In the genomic region with DNA sequence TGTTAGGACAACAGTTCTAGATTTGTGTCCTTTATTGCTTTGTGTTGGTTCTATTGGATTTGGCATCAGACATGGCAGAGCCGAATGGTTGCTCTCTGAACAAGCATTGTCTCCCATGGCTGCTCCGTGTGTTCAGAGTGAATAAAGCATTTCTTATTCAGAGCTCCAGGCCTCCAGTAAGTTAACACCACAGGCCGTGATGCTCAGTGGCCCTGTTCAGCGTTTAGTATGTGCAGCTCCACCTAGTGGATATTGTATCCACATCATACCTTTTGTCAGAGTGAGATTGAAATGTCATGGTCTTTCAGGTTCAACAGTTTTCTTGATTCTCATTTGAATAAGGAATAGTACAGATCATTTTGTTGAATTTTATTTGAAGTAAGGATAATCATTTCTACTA, we compare ENCODE assay signal across 8 mouse cellular contexts. TPM values are rescaled to one million over a fixed set of nuclear protein-coding genes. Genes with fewer than 3 reads are reported as not detected.
DNase-seq lines count a peak whose midpoint lies in the region; ATAC-seq and TF ChIP-seq lines count a peak whose summit lies in the region.

No protein-coding gene starts in this region.

- no peak overlapping the region for H3K9ac ChIP-seq in MEL (ENCODE audit: control insufficient read depth, low read depth, low read length, poor library complexity, severe bottlenecking)
- H3K9ac ChIP-seq in hindbrain, embryonic 14.5 days: no peak overlapping the region
- H3K9ac ChIP-seq in liver, embryonic 14.5 days (replicated peaks): no peak overlapping the region

- H3K27ac ChIP-seq in MEL (ENCODE audit: control insufficient read depth, low read depth, low read length): no peak overlapping the region
- no peak overlapping the region for H3K27ac ChIP-seq in hindbrain, embryonic 14.5 days
- H3K27ac ChIP-seq in liver, embryonic 14.5 days: no peak overlapping the region

- no peak for TF ChIP-seq EP300 in MEL (IDR thresholded peaks at IDR 0.05; ENCODE audit: low read depth in 1 of 2, low read length in 2 of 2)
- TF ChIP-seq EP300 in liver, embryonic 14.5 days (IDR thresholded peaks at IDR 0.05; ENCODE audit: low read depth): no peak

- no peak overlapping the region for H3K4me2 ChIP-seq in hindbrain, embryonic 14.5 days (replicated peaks)
- H3K4me2 ChIP-seq in liver, embryonic 14.5 days (ENCODE audit: low read depth): no peak overlapping the region

- no peak for DNase-seq in cerebellum, postnatal 4 days (ENCODE audit: low spot score in 2 of 2)
- peak; percentile 79 for DNase-seq in MEL (ENCODE audit: low read depth, low spot score)
- peak; percentile 31 for DNase-seq in cerebellum, postnatal 36 days
- peak; percentile 46 for DNase-seq in hindbrain, embryonic 14.5 days (ENCODE audit: low spot score)
- peak in 2 of 3 experiments; percentile 20 to 24 for DNase-seq in liver, embryonic 14.5 days (ENCODE audit: low read depth in 3 of 3, low spot score in 3 of 3)
- no peak for DNase-seq in gastrocnemius, adult 8-10 months (ENCODE audit: low spot score in 2 of 2)

- peak; percentile 70; the same call in 1 of the 2 replicates for ATAC-seq in cerebellum, adult (ENCODE audit: insufficient number of reproducible peaks, low FRiP score, low TSS enrichment)
- peak; percentile 70; the same call in 1 of the 2 replicates for ATAC-seq in hindbrain, embryonic 14.5 days (ENCODE audit: low FRiP score)
- ATAC-seq in liver, embryonic 14.5 days (ENCODE audit: insufficient read depth): peak; percentile 44; the same call in 1 of the 2 replicates
- peak; percentile 93; the same call in 1 of the 2 replicates for ATAC-seq in neutrophil, adult 5-6 weeks (ENCODE audit: extremely low read depth, insufficient number of reproducible peaks, low FRiP score, poor library complexity, severe bottlenecking)

- H3K9me3 ChIP-seq in MEL (replicated peaks; ENCODE audit: insufficient read depth, low read length): no peaks in the 10 kb centered on the region
- no peaks in the 10 kb centered on the region for H3K9me3 ChIP-seq in hindbrain, embryonic 14.5 days (ENCODE audit: control insufficient read depth, low read length)
- no peaks in the 10 kb centered on the region for H3K9me3 ChIP-seq in liver, embryonic 14.5 days (ENCODE audit: control insufficient read depth, low read length)

- no peak overlapping the region for H3K4me3 ChIP-seq in MEL (ENCODE audit: control insufficient read depth in 1 of 2, insufficient read depth in 1 of 2, low read depth in 2 of 2, low read length in 2 of 2)
- no peak overlapping the region for H3K4me3 ChIP-seq in hindbrain, embryonic 14.5 days (replicated peaks; ENCODE audit: low read length)
- H3K4me3 ChIP-seq in liver, embryonic 14.5 days (ENCODE audit: insufficient read depth in 1 of 2, low read depth in 2 of 2, low read length in 2 of 2): no peak overlapping the region

- no peak for TF ChIP-seq POLR2A in MEL (IDR thresholded peaks at IDR 0.05; ENCODE audit: control insufficient read depth in 1 of 2, insufficient read depth in 1 of 2, low read depth in 1 of 2, low read length in 2 of 2, poor library complexity in 1 of 2)

- peaks cover 10 to 21% of the 10 kb centered on the region in 2 experiments for H3K36me3 ChIP-seq in MEL (ENCODE audit: control insufficient read depth in 1 of 2, insufficient read depth in 2 of 2, low read length in 2 of 2)
- H3K36me3 ChIP-seq in hindbrain, embryonic 14.5 days (replicated peaks; ENCODE audit: control insufficient read depth, insufficient read depth): peaks cover 15% of the 10 kb centered on the region; the same call in 1 of the 2 replicates
- H3K36me3 ChIP-seq in liver, embryonic 14.5 days (replicated peaks; ENCODE audit: control insufficient read depth, insufficient read depth, low read depth): no peaks in the 10 kb centered on the region

- 14% methylated on average over 4 of the region's 4 CpGs for WGBS in hindbrain, embryonic 14.5 days
- WGBS in liver, embryonic 14.5 days (ENCODE audit: insufficient replicate concordance): 24% methylated on average over 4 of the region's 4 CpGs

- no peaks in the 10 kb centered on the region for H3K27me3 ChIP-seq in MEL (ENCODE audit: control insufficient read depth in 1 of 2, insufficient read depth in 2 of 2, low read length in 2 of 2)
- H3K27me3 ChIP-seq in hindbrain, embryonic 14.5 days (ENCODE audit: control insufficient read depth, insufficient read depth, low read length): no peaks in the 10 kb centered on the region
- no peaks in the 10 kb centered on the region for H3K27me3 ChIP-seq in liver, embryonic 14.5 days (ENCODE audit: control insufficient read depth, insufficient read depth, low read length)

- peaks cover 13% of the 10 kb centered on the region for H3K79me2 ChIP-seq in MEL (ENCODE audit: control insufficient read depth, insufficient read depth, low read length, poor library complexity)

- TF ChIP-seq RAD21 in MEL (IDR thresholded peaks at IDR 0.05; ENCODE audit: low read depth, low read length): peak; percentile 51

- H3K4me1 ChIP-seq in MEL (ENCODE audit: control insufficient read depth in 1 of 2, insufficient read depth in 2 of 2, low read length in 2 of 2): no peaks in the 10 kb centered on the region; a peak in 1 of 4 replicates
- no peaks in the 10 kb centered on the region; the same call in 1 of the 2 replicates for H3K4me1 ChIP-seq in hindbrain, embryonic 14.5 days (replicated peaks; ENCODE audit: control insufficient read depth, insufficient read depth, low read length)
- peaks cover 1 to 8% of the 10 kb centered on the region in 2 experiments; a peak in 1 of 4 replicates for H3K4me1 ChIP-seq in liver, embryonic 14.5 days (replicated peaks; ENCODE audit: control insufficient read depth in 2 of 2, insufficient read depth in 2 of 2, low read length in 1 of 2)

- peak; percentile 62 to 86 (median 77) for TF ChIP-seq CTCF in MEL (IDR thresholded peaks at IDR 0.05 in 2 of 3, conservative IDR thresholded peaks at IDR 0.05 in 1 of 3; ENCODE audit: control insufficient read depth in 1 of 3, insufficient read depth in 1 of 3, low read depth in 2 of 3, low read length in 3 of 3, poor library complexity in 1 of 3, severe bottlenecking in 1 of 3)
- peak; percentile 71 for TF ChIP-seq CTCF in liver, embryonic 14.5 days (IDR thresholded peaks at IDR 0.05; ENCODE audit: low read depth)

TF ChIP-seq in MEL, 35 proteins besides CTCF, POLR2A, EP300 and RAD21:
- no peak for TF ChIP-seq GATA1 (IDR thresholded peaks at IDR 0.05; ENCODE audit: low read depth, low read length)
- TF ChIP-seq SMC3 (IDR thresholded peaks at IDR 0.05; ENCODE audit: low read depth, low read length): peak; percentile 73
- TF ChIP-seq GABPA (IDR thresholded peaks at IDR 0.05; ENCODE audit: low read depth, low read length): no peak

RNA-seq across cellular contexts. Expression of a gene that starts 44.2 kb away (rescaled TPM):
- 21.9 and 26.3 TPM in 2 replicates for total RNA-seq in MEL (2012; rRNA removed)
- polyA plus RNA-seq in MEL (2012; ENCODE audit: insufficient read depth in 1 of 2, insufficient read length in 2 of 2, low read depth in 1 of 2, low replicate concordance in 2 of 2, missing spikeins in 1 of 2): 10 to 100 TPM; 46.2 to 52.7 TPM
- 45.8 and 49.4 TPM in 2 replicates for polyA plus RNA-seq in hindbrain, embryonic 14.5 days (2014; fragmentation: Nextera tagmentation; extraction: Ambion mirVana)
- polyA plus RNA-seq in liver, embryonic 14.5 days (2012; rRNA removed): 5.2 and 7.0 TPM in 2 replicates
- 10.8 and 11.0 TPM in 2 replicates for polyA plus RNA-seq in liver, embryonic 14.5 days (2014; fragmentation: Nextera tagmentation; extraction: Ambion mirVana)
- total RNA-seq in neutrophil, adult 5-6 weeks (2017): 34.8 and 38.2 TPM in 2 replicates
- 10 to 100 TPM; 21.0 to 24.1 (median 22.8) TPM for total RNA-seq in gastrocnemius, adult 8-10 months (2022)

RNA-seq across cellular contexts. Expression of a gene that starts 51.8 kb away (rescaled TPM):
- 74.9 and 75.0 TPM in 2 replicates for total RNA-seq in MEL (2012; rRNA removed)
- polyA plus RNA-seq in MEL (2012; ENCODE audit: insufficient read depth in 1 of 2, insufficient read length in 2 of 2, low read depth in 1 of 2, low replicate concordance in 2 of 2, missing spikeins in 1 of 2): 10 to 100 TPM in 1 of 2 experiments, not detected in 1; 67.5 TPM
- 29.8 and 32.3 TPM in 2 replicates for polyA plus RNA-seq in hindbrain, embryonic 14.5 days (2014; fragmentation: Nextera tagmentation; extraction: Ambion mirVana)
- polyA plus RNA-seq in liver, embryonic 14.5 days (2012; rRNA removed): 6.3 and 12.3 TPM in 2 replicates
- polyA plus RNA-seq in liver, embryonic 14.5 days (2014; fragmentation: Nextera tagmentation; extraction: Ambion mirVana): 21.8 and 25.1 TPM in 2 replicates
- 162 and 165 TPM in 2 replicates for total RNA-seq in neutrophil, adult 5-6 weeks (2017)
- 10 to 100 TPM; 22.3 to 30.2 (median 28.4) TPM for total RNA-seq in gastrocnemius, adult 8-10 months (2022)

Comparison
In these comparisons a context has a peak if more than half of its experiments do, and no peak if none do; other contexts are left out.
1. DNase-seq: peak in MEL (single experiment), cerebellum, postnatal 36 days (2 of 2), hindbrain, embryonic 14.5 days (single experiment) and liver, embryonic 14.5 days (2 of 3); none in cerebellum, postnatal 4 days (0 of 2) and gastrocnemius, adult 8-10 months (0 of 2).
2. Peak in every context shown above with its lines, with median percentiles within 50 percentile points of each other: ATAC-seq.